23 mouse cellular contexts compared by ENCODE assay signal in genomic region chr4:129998124-129998523, GRCm38 (mm10). TPM values are rescaled to one million over a fixed set of nuclear protein-coding genes. Genes with fewer than 3 reads are reported as not detected.
DNase-seq lines count a peak whose midpoint lies in the region; ATAC-seq lines count a peak whose summit lies in the region.
"Had no signal": no experiment of that assay in that cellular context is flagged by ENCODE, and none has a peak within 500 bp of the region (broad histone marks: within the 10 kb centered on the region; RNA-seq: fewer than 3 reads in every experiment).

No protein-coding gene starts in this region.

- intact Hi-C loops in left cerebral cortex, postnatal 4 days (cut with DNase I) = no loop called here

- DNase-seq in frontal cortex, postnatal 10 days (ENCODE audit: low spot score in 2 of 2) = no peak
- peak; percentile 61 for DNase-seq in left cerebral cortex, adult 11 months (ENCODE audit: low spot score)
- DNase-seq in left cerebral cortex, postnatal 4 days = no peak
- DNase-seq in brain, adult 2 months (ENCODE audit: low read depth, low spot score) = peak; percentile 86
- DNase-seq in gonadal fat pad, adult 2 months (ENCODE audit: low read depth) = peak; percentile 27
- no peak for DNase-seq in spleen, adult 12 weeks (ENCODE audit: low spot score)
- DNase-seq: adrenal gland, postnatal 36 days; cerebellum, adult 11 months; embryo, embryonic 11 days; gastrocnemius, postnatal 36 days; heart, postnatal 4 days; kidney, adult 18-20 months; lung, postnatal 4 days; spleen, adult 18-20 months; thymus, postnatal 25 days had no signal

- ATAC-seq in frontal cortex, adult (ENCODE audit: low TSS enrichment) = peak; percentile 58; the same call in 1 of the 2 replicates
- ATAC-seq: forebrain, embryonic 16.5 days; inflammation-experienced regulatory T-cells, adult 6 months; midbrain, embryonic 15.5 days; Patski had no signal

RNA-seq across cellular contexts. Expression of gene Adgrb2, which starts 13.5 kb away (rescaled TPM):
- total RNA-seq in left cerebral cortex, postnatal 4 days (2021) = 100 to 1,000 TPM; 235 to 263 TPM
- 4.6 and 6.8 TPM in 2 replicates for polyA plus RNA-seq in gonadal fat pad, adult 2 months (2012; rRNA removed)
- total RNA-seq: liver, adult 2 months had no signal
- polyA plus RNA-seq: erythroblast, embryonic 14.5 days; liver, embryonic 16.5 days had no signal

RNA-seq across cellular contexts. Expression of gene Col16a1, which starts 49.5 kb away (rescaled TPM):
- 10 to 100 TPM; 19.5 to 24.1 TPM for total RNA-seq in left cerebral cortex, postnatal 4 days (2021)
- 36.3 and 36.7 TPM in 2 replicates for polyA plus RNA-seq in gonadal fat pad, adult 2 months (2012; rRNA removed)
- polyA plus RNA-seq: erythroblast, embryonic 14.5 days; inflammation-experienced regulatory T-cells, adult 6 months had no signal

Comparison
In these comparisons a context has a peak if more than half of its experiments do, and no peak if none do; other contexts are left out.
1. DNase-seq: peak in left cerebral cortex, adult 11 months (single experiment), brain, adult 2 months (single experiment) and gonadal fat pad, adult 2 months (single experiment); none in frontal cortex, postnatal 10 days (0 of 2), left cerebral cortex, postnatal 4 days (single experiment) and spleen, adult 12 weeks (single experiment).